Mouse (Mus musculus) ES-E14 (cell line): ENCODE measurements around the gene Hip1r.

Source experiments
- CHD2 ChIP-seq: IDR thresholded peaks from 2 replicates; pipeline ENCODE4 v1.6.1; 2014; ENCODE audit warnings: mild to moderate bottlenecking, low read depth, low read length, inconsistent platforms
- ZC3H11A ChIP-seq: IDR thresholded peaks from 2 replicates; pipeline ENCODE4 v1.6.1; 2012; ENCODE audit warnings: low read depth, mild to moderate bottlenecking, inconsistent platforms, low read length, borderline replicate concordance
- ZNF384 ChIP-seq: IDR thresholded peaks from 2 replicates; pipeline ENCODE4 v1.6.1; 2012; ENCODE audit warnings: low read depth, low read length, inconsistent platforms

DNA sequence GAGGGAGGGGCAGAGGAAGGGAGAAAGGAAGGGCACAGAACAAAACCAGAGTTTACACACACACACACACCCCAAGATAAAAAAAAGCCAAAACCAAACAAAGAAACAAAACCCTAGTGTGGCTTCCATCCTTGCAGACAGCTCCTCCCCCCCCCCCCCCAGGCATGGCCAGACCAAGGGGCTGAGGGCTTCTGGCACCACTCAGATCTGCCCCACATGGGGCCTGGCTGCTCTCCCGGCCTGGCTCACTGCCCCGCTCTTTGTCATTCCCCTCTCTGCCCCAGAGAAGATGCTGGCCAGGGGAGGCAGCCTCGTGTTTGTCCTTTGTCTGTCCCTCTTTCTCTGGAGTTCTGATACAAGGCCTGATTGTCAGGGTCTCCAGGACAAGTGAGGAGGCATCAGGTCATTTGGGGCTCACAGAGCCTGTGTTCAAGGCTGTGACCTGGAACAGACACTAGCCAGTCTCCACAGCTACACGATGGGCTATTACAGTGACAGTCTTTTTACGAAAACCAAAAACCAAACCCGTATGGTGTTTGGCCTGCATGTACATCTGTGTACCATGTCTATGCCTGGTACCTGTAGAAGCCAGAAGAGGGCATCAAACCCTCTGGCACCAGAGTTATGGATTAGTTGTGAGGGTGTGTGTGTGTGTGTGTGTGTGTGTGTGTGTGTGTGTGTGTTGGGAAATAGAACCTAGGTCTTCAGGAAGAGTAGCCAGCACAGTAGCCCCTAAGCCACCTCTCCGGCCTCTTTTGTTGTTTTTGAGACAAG is 20.0 kb downstream of the Hip1r start:
- TF ChIP-seq CHD2 (no peak), ZC3H11A (no peak), ZNF384 (no peak)
